Mouse (Mus musculus) ES-E14 (cell line): ENCODE results near the gene Nsmce3.

ENCODE experiments used
- CHD2 ChIP-seq: IDR thresholded peaks from 2 replicates; pipeline ENCODE4 v1.6.1; 2014; ENCODE audit warnings: mild to moderate bottlenecking, low read depth, low read length, inconsistent platforms
- HCFC1 ChIP-seq: IDR thresholded peaks from 2 replicates; pipeline ENCODE4 v1.6.1; 2012; ENCODE audit warnings: low read length, inconsistent platforms, borderline replicate concordance; ENCODE audit not compliant: insufficient read depth
- MAFK ChIP-seq: IDR thresholded peaks from 2 replicates; pipeline ENCODE4 v1.6.1; 2014; ENCODE audit warnings: mild to moderate bottlenecking, low read depth, low read length, inconsistent platforms; ENCODE audit not compliant: insufficient read depth
- ZC3H11A ChIP-seq: IDR thresholded peaks from 2 replicates; pipeline ENCODE4 v1.6.1; 2012; ENCODE audit warnings: low read depth, mild to moderate bottlenecking, inconsistent platforms, low read length, borderline replicate concordance
- ZNF384 ChIP-seq: IDR thresholded peaks from 2 replicates; pipeline ENCODE4 v1.6.1; 2012; ENCODE audit warnings: low read depth, low read length, inconsistent platforms

DNA sequence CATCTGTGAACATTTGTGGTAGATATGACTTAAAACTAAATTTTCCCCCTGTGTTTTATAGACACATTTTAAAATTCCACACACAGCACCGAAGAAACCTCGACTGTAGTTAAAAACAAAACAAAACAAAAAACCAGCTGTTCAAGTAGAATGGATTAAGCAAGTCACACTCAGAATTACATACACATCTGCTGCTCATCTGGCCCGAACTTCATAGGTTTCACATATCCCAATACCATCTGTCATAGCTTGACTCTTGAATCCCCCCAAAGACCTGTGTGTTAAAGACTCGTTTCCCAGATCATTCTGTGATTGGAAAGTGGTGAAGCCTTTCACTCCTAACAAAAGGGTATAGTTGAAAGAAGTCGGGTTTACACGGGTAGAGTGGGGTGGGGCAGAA, 9.4 kb upstream of the Nsmce3 start:
- TF ChIP-seq CHD2 (no peak), ZNF384 (no peak), ZC3H11A (no peak), MAFK (no peak), HCFC1 (no peak)
